Mouse (Mus musculus): Measurements from ENCODE around the gene Dgkg.

The Dgkg gene

DNA sequence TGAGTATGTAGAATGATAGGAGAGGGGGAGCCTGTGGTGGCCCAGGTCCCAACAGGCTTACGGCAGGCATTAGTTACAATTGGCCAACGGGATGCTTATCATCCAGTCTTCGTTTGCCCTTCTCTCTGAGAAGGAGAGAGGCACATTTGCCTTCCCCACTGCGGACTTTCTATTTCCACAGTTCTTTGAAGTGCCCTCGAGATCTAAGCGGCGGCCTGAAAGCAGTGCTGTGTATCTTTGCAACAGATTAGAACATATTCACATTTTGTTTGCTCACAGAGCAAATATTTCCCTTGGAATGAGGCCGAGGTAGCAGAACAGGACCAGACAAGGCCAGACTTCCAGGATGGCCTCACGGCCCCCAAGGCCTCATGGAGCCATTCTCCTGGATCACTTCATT, 204.9 kb downstream of the Dgkg start:
- in situ Hi-C loops (cut with MboI, MseI): no loop called here

- in situ Hi-C loops (cut with MboI, MseI): no loop called here
Measured at GRCm38 (mm10) chr16:22448093-22448492, 208.9 kb downstream of the Dgkg start.

DNA sequence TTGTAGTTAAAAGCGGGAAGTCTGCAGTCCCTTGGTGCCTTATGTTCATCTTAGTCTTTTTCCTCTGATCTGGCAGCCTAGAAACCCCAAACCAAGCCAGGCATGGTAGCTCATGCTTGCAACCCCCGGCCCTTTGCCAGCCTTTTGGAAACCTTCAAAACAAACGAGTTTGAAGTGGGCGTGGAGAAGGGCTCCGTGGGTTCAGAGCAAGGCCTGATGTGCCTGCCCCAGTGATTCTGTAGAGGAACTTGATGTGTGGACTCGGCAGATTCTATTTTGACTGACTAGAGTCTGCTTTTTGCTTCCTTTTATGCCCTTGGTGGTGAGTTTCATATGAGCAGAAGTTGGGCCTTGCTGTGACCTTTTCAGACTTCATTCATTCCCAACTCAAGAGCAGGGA, 212.2 kb downstream of the Dgkg start:
- in situ Hi-C loops (cut with MboI, MseI): no loop called here

GRCm38 (mm10) chr16:22442202-22442601, 214.8 kb downstream of the Dgkg start:
- in situ Hi-C loops (cut with MboI, MseI): no loop called here

GRCm38 (mm10) chr16:22441317-22441716, 215.7 kb downstream of the Dgkg start:
- in situ Hi-C loops (cut with MboI, MseI): no loop called here

DNA sequence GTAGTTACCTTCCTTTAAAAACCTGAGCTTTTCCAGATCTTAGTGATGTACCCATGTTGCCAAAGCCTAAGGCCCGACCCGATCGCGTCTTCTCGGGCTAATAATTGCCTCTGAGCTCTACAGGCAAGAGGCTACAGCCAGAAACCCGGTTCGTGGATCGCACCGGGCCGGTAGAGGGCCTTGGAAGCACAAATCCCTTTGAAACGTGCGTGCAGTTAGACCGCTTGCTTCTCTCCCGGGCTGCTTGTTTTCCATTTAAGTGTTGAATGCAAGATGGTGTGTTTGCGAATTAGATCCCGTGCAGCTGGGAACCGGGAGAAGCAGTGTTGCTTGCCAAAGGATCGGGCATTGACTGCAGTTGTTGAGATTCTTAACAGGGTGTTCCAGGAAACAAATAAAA, 216.8 kb downstream of the Dgkg start:
- in situ Hi-C loops (cut with MboI, MseI): no loop called here

DNA sequence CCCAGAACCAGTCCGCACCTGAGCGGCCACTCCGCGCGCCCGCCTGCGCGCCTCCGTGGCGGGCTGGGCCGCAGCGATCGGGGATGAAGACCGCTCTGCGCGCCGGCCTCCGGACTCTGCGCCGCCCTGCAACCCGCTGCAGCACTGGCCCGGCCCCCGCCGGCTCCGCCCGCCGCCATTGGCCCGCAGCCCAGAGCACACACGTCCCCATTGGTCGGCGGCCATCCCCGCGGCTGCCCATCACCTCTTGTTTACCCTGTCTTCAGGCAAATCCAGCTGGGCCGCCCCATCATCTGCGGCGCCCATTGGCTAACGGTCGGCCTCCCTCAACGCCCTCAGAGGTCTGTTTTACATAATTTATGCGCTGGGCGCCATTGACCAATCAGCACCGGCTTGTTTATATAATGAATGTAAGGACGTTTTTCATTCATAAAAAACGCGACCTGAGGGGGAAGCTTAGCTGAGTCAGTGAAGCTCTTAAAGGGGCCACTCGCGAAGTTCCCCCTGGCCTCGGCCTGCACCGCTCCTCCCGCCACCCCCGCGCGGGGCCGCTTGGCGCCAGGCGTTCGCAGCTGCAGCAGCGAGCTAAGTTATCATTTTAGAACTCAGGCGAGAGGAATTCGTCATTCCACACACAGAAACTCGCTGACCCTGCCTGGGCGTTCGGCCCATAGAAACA, 217.4 kb downstream of the Dgkg start, which contains the start of gene Etv5:
Gene Etv5, minus strand, starts transcription at position 221 of the 679 bp plus-strand sequence.
- in situ Hi-C loops (cut with MboI, MseI): loop anchor here in 1 of 2 experiments (10.0 kb wide), 1 partner anchor 105 kb away; no protein-coding TSS in a partner anchor

DNA sequence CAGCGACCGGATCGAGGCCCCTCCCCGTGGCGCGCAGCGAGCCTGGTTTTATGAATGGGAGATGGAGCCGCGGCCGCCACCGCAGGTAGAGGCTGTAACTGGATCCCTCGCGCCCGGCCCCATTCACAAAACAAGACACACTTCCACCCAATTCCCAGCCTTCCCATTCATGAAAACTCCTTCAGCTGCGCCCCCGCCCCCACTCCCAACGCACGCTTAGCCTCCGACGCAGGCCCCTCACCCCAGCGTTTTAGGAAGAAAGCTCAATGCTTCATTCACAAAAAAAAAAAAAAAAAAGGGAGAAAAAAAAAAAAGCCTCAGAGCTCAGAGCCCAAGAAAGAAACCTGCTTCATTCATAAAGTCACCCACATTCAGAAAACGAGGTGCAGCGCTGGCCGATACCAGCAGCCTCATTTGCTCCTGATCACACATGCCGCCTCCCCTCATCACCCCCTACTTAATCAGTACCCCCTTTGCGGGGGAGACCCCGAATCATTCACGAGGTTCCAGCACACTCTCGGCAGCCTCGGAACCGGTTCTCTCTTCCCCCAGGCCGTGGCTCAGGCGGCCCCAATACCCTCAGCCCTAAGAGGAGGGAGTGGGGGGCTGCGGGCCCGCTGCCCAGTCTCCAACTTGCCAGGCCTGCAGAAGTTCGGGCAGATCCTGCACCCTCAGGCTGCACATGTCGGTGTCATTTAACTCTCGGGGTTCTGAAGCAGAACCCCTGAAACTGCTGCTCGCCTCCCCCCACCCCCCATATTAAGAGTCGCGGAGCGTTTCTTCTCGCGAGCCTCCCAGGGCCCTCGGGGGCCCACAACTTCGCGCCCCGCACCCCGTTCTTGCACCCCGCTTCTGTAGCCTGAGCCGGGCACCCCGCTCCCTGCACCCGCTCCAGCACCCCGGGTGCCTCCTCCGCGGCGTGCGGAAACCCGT, 218.3 kb downstream of the Dgkg start:
- in situ Hi-C loops (cut with MboI, MseI): loop anchor here in 1 of 2 experiments (10.0 kb wide), 1 partner anchor 106 kb away; no protein-coding TSS in a partner anchor

GRCm38 (mm10) chr16:22436106-22436505, 220.9 kb downstream of the Dgkg start:
- in situ Hi-C loops (cut with MboI, MseI): loop anchor here in 1 of 2 experiments (10.0 kb wide), 1 partner anchor 109 kb away; no protein-coding TSS in a partner anchor

- in situ Hi-C loops (cut with MboI, MseI): loop anchor here in 1 of 2 experiments (10.0 kb wide), 1 partner anchor 110 kb away; no protein-coding TSS in a partner anchor
Measured at GRCm38 (mm10) chr16:22434530-22434929, 222.5 kb downstream of the Dgkg start.

GRCm38 (mm10) chr16:22433944-22434343, 223.1 kb downstream of the Dgkg start:
- in situ Hi-C loops (cut with MboI, MseI): loop anchor here in 1 of 2 experiments (10.0 kb wide), 1 partner anchor 111 kb away; no protein-coding TSS in a partner anchor

DNA sequence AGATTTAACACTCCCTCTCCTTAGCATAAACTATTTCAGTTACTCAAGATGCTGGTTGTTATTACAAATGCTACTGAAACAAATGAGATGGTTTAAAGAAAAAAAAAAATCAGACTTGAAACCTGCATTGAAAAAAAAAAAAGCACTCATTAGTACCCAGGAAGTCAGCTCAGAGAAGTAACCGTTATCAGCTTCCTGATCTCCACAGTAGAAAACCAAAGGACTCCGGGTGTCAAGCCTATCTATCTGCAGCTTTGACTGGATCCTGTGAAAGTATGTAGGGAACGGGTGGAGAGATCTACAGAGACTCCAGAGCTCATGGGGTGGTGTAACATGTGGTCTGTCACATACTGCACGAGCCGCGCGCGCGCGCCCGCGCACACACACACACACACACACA, 225.2 kb downstream of the Dgkg start:
- in situ Hi-C loops (cut with MboI, MseI): loop anchor here in 1 of 2 experiments (10.0 kb wide), 1 partner anchor 113 kb away; no protein-coding TSS in a partner anchor

GRCm38 (mm10) chr16:22431335-22431734, 225.7 kb downstream of the Dgkg start:
- in situ Hi-C loops (cut with MboI, MseI): loop anchor here in 1 of 2 experiments (10.0 kb wide), 1 partner anchor 113 kb away; no protein-coding TSS in a partner anchor

DNA sequence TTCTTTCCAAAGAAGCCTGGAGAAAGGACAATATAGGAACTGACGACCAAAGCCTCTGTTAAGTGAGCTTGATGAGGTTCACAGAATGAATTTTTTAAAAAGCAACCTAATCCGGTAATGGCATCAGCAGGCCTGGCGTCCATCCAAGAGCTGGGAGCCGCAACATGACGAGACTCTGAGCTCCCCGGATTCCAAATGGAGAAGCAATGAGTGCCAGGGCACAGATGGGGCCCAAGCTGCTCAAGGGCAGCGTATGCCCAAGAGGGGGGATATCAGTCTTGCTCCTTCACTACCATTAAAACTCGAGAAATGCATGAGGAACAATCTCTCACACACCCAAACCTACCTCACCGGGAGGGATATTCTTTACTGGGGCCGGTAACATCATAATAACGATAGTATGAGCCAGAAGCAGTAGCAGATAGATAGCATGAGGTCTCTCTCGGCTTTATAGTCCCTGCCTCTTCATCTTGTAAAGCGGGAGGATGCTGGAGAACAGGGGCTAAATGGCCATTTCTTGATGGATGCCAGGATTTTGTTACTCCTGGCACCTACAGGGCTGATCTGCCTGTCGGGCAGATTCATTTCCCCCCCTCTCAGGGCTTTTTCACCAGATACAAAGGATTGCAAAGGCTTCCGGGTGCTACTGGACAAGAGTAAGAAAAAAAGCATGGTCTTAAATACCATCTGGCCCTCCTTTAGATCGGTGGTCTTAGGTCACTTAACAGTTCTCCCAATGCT, 226.6 kb downstream of the Dgkg start:
- in situ Hi-C loops (cut with MboI, MseI): loop anchor here in 1 of 2 experiments (10.0 kb wide), 1 partner anchor 114 kb away; no protein-coding TSS in a partner anchor

DNA sequence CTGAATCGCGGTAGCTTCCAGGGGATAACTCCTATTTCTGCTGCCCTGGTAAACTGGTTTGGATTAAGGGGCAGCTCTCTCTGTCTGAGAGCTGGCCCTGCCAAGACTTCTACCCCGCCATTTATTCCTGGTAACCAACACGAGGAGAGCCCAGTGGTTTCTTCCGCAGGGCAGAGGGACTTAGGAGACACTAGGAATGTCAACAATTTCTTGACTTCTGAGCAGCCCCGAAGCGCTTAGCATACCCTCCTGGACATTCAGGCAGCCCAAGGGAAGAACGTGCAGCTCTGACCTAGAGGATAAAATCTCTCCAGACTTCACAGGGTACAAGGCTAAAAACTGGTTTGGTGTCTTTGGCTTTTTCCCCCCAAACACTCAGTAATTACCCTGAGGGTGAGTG, 227.6 kb downstream of the Dgkg start:
- in situ Hi-C loops (cut with MboI, MseI): no loop called here

GRCm38 (mm10) chr16:22428853-22429341, 228.1 kb downstream of the Dgkg start:
- in situ Hi-C loops (cut with MboI, MseI): no loop called here

DNA sequence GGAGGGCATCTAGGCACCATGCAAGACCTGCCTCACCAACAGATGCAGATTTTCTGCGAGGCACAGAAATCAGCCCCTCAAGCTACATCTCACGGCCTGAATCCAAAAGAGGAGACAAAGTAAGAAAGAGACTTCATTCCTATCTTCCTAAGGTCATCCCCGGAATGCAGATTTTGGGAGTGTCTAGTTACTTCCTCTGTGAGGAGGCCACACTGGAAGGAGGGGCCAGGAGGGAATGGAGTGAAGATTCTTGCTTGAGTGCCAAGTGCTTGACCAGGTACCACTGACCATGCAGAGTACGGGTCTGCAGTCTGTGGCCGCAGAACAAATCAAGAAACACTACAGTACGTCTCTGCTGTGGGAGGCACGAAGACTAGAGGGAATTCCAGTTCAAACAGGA, 230.2 kb downstream of the Dgkg start:
- in situ Hi-C loops (cut with MboI, MseI): no loop called here

DNA sequence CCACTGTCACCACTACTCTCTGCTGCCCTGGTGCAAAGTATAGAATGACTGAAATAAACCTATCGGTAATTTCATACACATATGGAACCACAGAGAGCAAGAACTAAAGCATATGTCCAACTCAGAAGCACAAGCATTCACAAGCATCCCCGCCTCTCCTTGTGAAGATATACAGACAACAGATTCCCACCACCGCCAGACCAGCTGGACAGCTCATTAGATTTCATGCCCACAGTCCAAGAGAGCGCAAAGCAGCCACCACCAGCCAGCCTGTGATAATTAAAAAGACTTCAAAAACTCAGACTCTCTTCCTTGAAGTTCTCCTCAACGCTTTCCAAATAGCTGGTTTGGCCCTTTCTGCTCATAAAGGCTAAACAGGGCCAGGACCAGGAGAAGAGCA, 234.8 kb downstream of the Dgkg start:
- in situ Hi-C loops (cut with MboI, MseI): no loop called here
